Mouse (Mus musculus): ENCODE data around the gene Gm49352. TPM values are rescaled to one million over a fixed set of nuclear protein-coding genes. Genes with fewer than 3 reads are reported as not detected.
"Not testable (repeated sequence)": the region's sequence is repeated elsewhere in the genome, so short reads cannot be mapped to it uniquely, and the experiment has no call there.

Gm49352 gene
- not detected in 2 replicates for polyA plus RNA-seq (2015; fragmentation: Nextera tagmentation; extraction: Ambion mirVana)

- 31% methylated on average over 1 of the region's 1 CpGs for WGBS
- not testable (repeated sequence) for H3K27ac ChIP-seq; ATAC-seq (replicated peaks; ENCODE audit: low FRiP score, low read depth); H3K36me3 ChIP-seq (ENCODE audit: insufficient read depth, low read length); H3K4me1 ChIP-seq (replicated peaks; ENCODE audit: insufficient read depth, low read length); DNase-seq (ENCODE audit: low spot score); H3K9me3 ChIP-seq (replicated peaks; ENCODE audit: low read length); H3K27me3 ChIP-seq (ENCODE audit: insufficient read depth, low read length); H3K4me3 ChIP-seq (replicated peaks; ENCODE audit: low read depth, low read length); H3K4me2 ChIP-seq (ENCODE audit: low read length); H3K9ac ChIP-seq (ENCODE audit: low read depth, low read length)
Observed at GRCm38 (mm10) chr13:61568074-61568473, at the start of gene Gm49352. Gm49352 (minus strand) TSS chr13:61568174.

- Histone ChIP-seq H3K9ac (ENCODE audit: low read depth, low read length) (no peak within 1 kb of the TSS), H3K4me2 (ENCODE audit: low read length) (no peak within 1 kb of the TSS), H3K27me3 (ENCODE audit: insufficient read depth, low read length) (no peaks in the 10 kb centered on the region), H3K9me3 (replicated peaks; ENCODE audit: low read length) (no peaks in the 10 kb centered on the region), H3K36me3 (ENCODE audit: insufficient read depth, low read length) (no peaks in the 10 kb centered on the region), H3K27ac (no peak within 1 kb of the TSS), H3K4me3 (replicated peaks; ENCODE audit: low read depth, low read length) (no peak within 1 kb of the TSS), H3K4me1 (replicated peaks; ENCODE audit: insufficient read depth, low read length) (no peaks in the 10 kb centered on the region)
- DNase-seq (ENCODE audit: low spot score) (no peak), ATAC-seq (replicated peaks; ENCODE audit: low FRiP score, low read depth) (no peak)
- no peak for TF ChIP-seq CTCF (IDR thresholded peaks at IDR 0.05; ENCODE audit: low read depth)
Observed at GRCm38 (mm10) chr13:61570027-61570426, 2.1 kb upstream of the Gm49352 start, which contains the start of gene Cts3. Cts3 (minus strand) TSS chr13:61570127.

- H3K27ac ChIP-seq: no peak within 1 kb of the TSS
- no peak within 1 kb of the TSS for H3K4me3 ChIP-seq (replicated peaks; ENCODE audit: low read depth, low read length)
- H3K27me3 ChIP-seq (ENCODE audit: insufficient read depth, low read length): no peaks in the 10 kb centered on the region
- no peaks in the 10 kb centered on the region; the same call in 1 of the 2 replicates for H3K9me3 ChIP-seq (replicated peaks; ENCODE audit: low read length)
- ATAC-seq (replicated peaks; ENCODE audit: low FRiP score, low read depth): no peak
- no peak within 1 kb of the TSS for H3K9ac ChIP-seq (ENCODE audit: low read depth, low read length)
- WGBS: 73% methylated on average over 4 of the region's 4 CpGs
- DNase-seq (ENCODE audit: low spot score): no peak
- H3K4me2 ChIP-seq (ENCODE audit: low read length): no peak within 1 kb of the TSS
- H3K36me3 ChIP-seq (ENCODE audit: insufficient read depth, low read length): no peaks in the 10 kb centered on the region
- TF ChIP-seq CTCF (IDR thresholded peaks at IDR 0.05; ENCODE audit: low read depth): no peak
- no peaks in the 10 kb centered on the region for H3K4me1 ChIP-seq (replicated peaks; ENCODE audit: insufficient read depth, low read length)
Observed at GRCm38 (mm10) chr13:61541631-61542030, 26.3 kb downstream of the Gm49352 start, which contains the start of gene Ctsm. Ctsm (minus strand) TSS chr13:61541839.

Other genes with a start within 250 kb of the Gm49352 start
- gene Cts7, start 210.0 kb downstream of the Gm49352 start, polyA plus RNA-seq (2015; fragmentation: Nextera tagmentation; extraction: Ambion mirVana): not detected in 2 replicates
- not detected in 2 replicates for gene Ctsm, start 26.3 kb downstream of the Gm49352 start, polyA plus RNA-seq (2015; fragmentation: Nextera tagmentation; extraction: Ambion mirVana)
- gene Cts3, start 2.0 kb upstream of the Gm49352 start, polyA plus RNA-seq (2015; fragmentation: Nextera tagmentation; extraction: Ambion mirVana): not detected in 2 replicates

All from kidney, postnatal 0 days (tissue).